Mouse (Mus musculus): ENCODE measurements at regions not wholly inside any gene's neighbourhood (a gene's known extent, or its start where the extent isn't known, plus 50 kb on each side); places are given as distances from the start of the nearest gene placed in this dataset.
A peak's percentile ranks its signal among the peaks of the same experiment; 100 is the strongest.

GRCm38 (mm10) chr9:63087195-63087594 lies 61.6 kb downstream of the Skor1 start:
- no peak for DNase-seq (ENCODE audit: low read depth, low spot score)

- no peak for DNase-seq (ENCODE audit: low read depth, low spot score)
These were observed 62.1 kb downstream of the Skor1 start for GRCm38 (mm10) chr9:63086671-63087070.

- no peak for DNase-seq (ENCODE audit: low read depth, low spot score)
These were observed 65.9 kb downstream of the Skor1 start for GRCm38 (mm10) chr9:63082830-63083229.

- no peak for DNase-seq (ENCODE audit: low read depth, low spot score)
These were observed 66.5 kb downstream of the Skor1 start for GRCm38 (mm10) chr9:63082311-63082710.

- no peak for DNase-seq (ENCODE audit: low read depth, low spot score)
These were observed 68.4 kb downstream of the Skor1 start for GRCm38 (mm10) chr9:63080406-63080805.

- no peak for DNase-seq (ENCODE audit: low read depth, low spot score)
These were observed 73.5 kb downstream of the Skor1 start for GRCm38 (mm10) chr9:63075252-63075651.

GRCm38 (mm10) chr9:63074803-63075202 lies 74.0 kb downstream of the Skor1 start:
- no peak for DNase-seq (ENCODE audit: low read depth, low spot score)

GRCm38 (mm10) chr9:63074023-63074750 lies 74.6 kb downstream of the Skor1 start:
- no peak for DNase-seq (ENCODE audit: low read depth, low spot score)

GRCm38 (mm10) chr9:63071032-63071431 lies 77.7 kb downstream of the Skor1 start:
- DNase-seq (ENCODE audit: low read depth, low spot score) = no peak

GRCm38 (mm10) chr9:63069919-63070318 lies 78.8 kb downstream of the Skor1 start:
- no peak for DNase-seq (ENCODE audit: low read depth, low spot score)

GRCm38 (mm10) chr9:63067054-63067406 lies 79.3 kb upstream of the Pias1 start:
- no peak for DNase-seq (ENCODE audit: low read depth, low spot score)

- no peak for DNase-seq (ENCODE audit: low read depth, low spot score)
These were observed 78.8 kb upstream of the Pias1 start for GRCm38 (mm10) chr9:63066384-63067053.

- DNase-seq (ENCODE audit: low read depth, low spot score) = no peak
These were observed 75.8 kb upstream of the Pias1 start for GRCm38 (mm10) chr9:63063525-63063924.

GRCm38 (mm10) chr9:63060740-63061139 lies 73.0 kb upstream of the Pias1 start:
- DNase-seq (ENCODE audit: low read depth, low spot score) = no peak

GRCm38 (mm10) chr9:63059234-63059842 lies 71.6 kb upstream of the Pias1 start:
- no peak for DNase-seq (ENCODE audit: low read depth, low spot score)

GRCm38 (mm10) chr9:63058506-63059233 lies 70.9 kb upstream of the Pias1 start:
- no peak for DNase-seq (ENCODE audit: low read depth, low spot score)

GRCm38 (mm10) chr9:63056695-63057349 lies 69.1 kb upstream of the Pias1 start:
- DNase-seq (ENCODE audit: low read depth, low spot score) = no peak

- DNase-seq (ENCODE audit: low read depth, low spot score) = peak; percentile 68
These were observed 64.5 kb upstream of the Pias1 start for GRCm38 (mm10) chr9:63052181-63052580.

GRCm38 (mm10) chr9:63051631-63052030 lies 63.9 kb upstream of the Pias1 start:
- DNase-seq (ENCODE audit: low read depth, low spot score) = no peak

GRCm38 (mm10) chr9:63049290-63049689 lies 61.6 kb upstream of the Pias1 start:
- DNase-seq (ENCODE audit: low read depth, low spot score) = no peak

GRCm38 (mm10) chr9:63046981-63047380 lies 59.3 kb upstream of the Pias1 start:
- no peak for DNase-seq (ENCODE audit: low read depth, low spot score)

- DNase-seq (ENCODE audit: low read depth, low spot score) = no peak
These were observed 57.8 kb upstream of the Pias1 start for GRCm38 (mm10) chr9:63045531-63045930.
